Mouse (Mus musculus) embryonic fibroblast, embryonic 13.5 days (primary cell): ENCODE data around the gene Arrb1.

ENCODE experiments used
- CTCF ChIP-seq: IDR thresholded peaks from 2 replicates; pipeline ENCODE4 v1.5.1; 2011; ENCODE audit warnings: mild to moderate bottlenecking, control low read depth, low read length, moderate library complexity, borderline replicate concordance; ENCODE audit not compliant: insufficient read depth
- POLR2A ChIP-seq: IDR thresholded peaks from 2 replicates; pipeline ENCODE4 v1.6.1; 2011; ENCODE audit warnings: low read depth, mild to moderate bottlenecking, control low read depth, low read length, moderate library complexity

DNA sequence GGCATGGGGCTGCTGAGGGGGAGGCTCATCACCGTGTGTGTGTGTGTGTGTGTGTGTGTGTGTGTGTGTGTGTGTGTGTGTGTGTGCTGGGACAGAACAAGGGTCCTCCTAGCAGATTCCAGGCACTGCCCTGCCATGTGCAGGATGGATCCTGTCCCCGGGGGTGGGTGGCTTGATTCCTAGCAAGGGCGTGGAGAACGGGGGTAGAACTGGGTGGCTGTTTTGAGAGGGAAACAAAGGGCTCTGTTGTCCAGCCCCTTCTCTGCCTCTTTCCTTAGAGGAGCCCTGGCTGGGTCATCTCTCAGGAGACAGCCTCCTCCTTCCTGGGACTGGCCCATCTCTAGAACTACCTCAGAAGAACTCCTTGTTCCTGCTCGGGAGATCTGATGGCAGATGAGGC lies 5.9 kb downstream of the Arrb1 start:
- TF ChIP-seq POLR2A (no peak), CTCF (no peak)
